22 mouse cellular contexts compared by ENCODE assay signal in genomic region chr2:165098861-165099260, GRCm38 (mm10). TPM values are rescaled to one million over a fixed set of nuclear protein-coding genes. Genes with fewer than 3 reads are reported as not detected.
DNase-seq lines count a peak whose midpoint lies in the region; ATAC-seq lines count a peak whose summit lies in the region.
"Had no signal": no experiment of that assay in that cellular context is flagged by ENCODE, and none has a peak within 500 bp of the region (broad histone marks: within the 10 kb centered on the region; RNA-seq: fewer than 3 reads in every experiment).

No protein-coding gene starts in this region.

- H3K4me1 ChIP-seq in kidney, embryonic 16.5 days (ENCODE audit: insufficient read depth, low read length) = no peaks in the 10 kb centered on the region

- H3K9me3 ChIP-seq in kidney, embryonic 16.5 days (ENCODE audit: low read length) = no peaks in the 10 kb centered on the region
- H3K9me3 ChIP-seq: embryonic facial prominence, embryonic 13.5 days; forebrain, embryonic 12.5 days; hindbrain, embryonic 12.5 days had no signal

- no peak overlapping the region for H3K27ac ChIP-seq in kidney, embryonic 16.5 days (ENCODE audit: low read length)
- H3K27ac ChIP-seq: embryonic facial prominence, embryonic 13.5 days; forebrain, embryonic 12.5 days; hindbrain, embryonic 12.5 days had no signal

- H3K4me3 ChIP-seq in kidney, embryonic 16.5 days (ENCODE audit: low read length) = no peak overlapping the region
- H3K4me3 ChIP-seq: embryonic facial prominence, embryonic 13.5 days; forebrain, embryonic 12.5 days; hindbrain, embryonic 12.5 days had no signal

- no peak overlapping the region for H3K9ac ChIP-seq in kidney, embryonic 16.5 days (replicated peaks; ENCODE audit: low read length)
- H3K9ac ChIP-seq: embryonic facial prominence, embryonic 13.5 days; forebrain, embryonic 12.5 days; hindbrain, embryonic 12.5 days had no signal

- no peak overlapping the region for H3K4me2 ChIP-seq in kidney, embryonic 16.5 days (replicated peaks; ENCODE audit: low read depth, low read length)
- H3K4me2 ChIP-seq: embryonic facial prominence, embryonic 13.5 days; forebrain, embryonic 12.5 days; hindbrain, embryonic 12.5 days had no signal

- H3K27me3 ChIP-seq in kidney, embryonic 16.5 days (ENCODE audit: insufficient read depth, low read length) = peaks cover 39% of the 10 kb centered on the region

- 84% methylated on average over 3 of the region's 3 CpGs for WGBS in kidney, embryonic 16.5 days

- H3K36me3 ChIP-seq in kidney, embryonic 16.5 days (ENCODE audit: insufficient read depth, low read length) = no peaks in the 10 kb centered on the region
- H3K36me3 ChIP-seq: embryonic facial prominence, embryonic 13.5 days; forebrain, embryonic 12.5 days; hindbrain, embryonic 12.5 days had no signal

- intact Hi-C loops in heart, postnatal 25 days (cut with DNase I) = no loop called here

- peak; percentile 26 to 32 for DNase-seq in heart, adult 18-20 months
- no peak for DNase-seq in heart, postnatal 25 days (ENCODE audit: low spot score)
- DNase-seq in kidney, adult 18-20 months = peak; percentile 34
- DNase-seq in kidney, postnatal 25 days = peak; percentile 56 to 72
- DNase-seq in kidney, postnatal 14 days = no peak
- DNase-seq in kidney, postnatal 36 days = peak; percentile 48 to 49
- DNase-seq in right cerebral cortex, postnatal 10 days (ENCODE audit: low spot score in 2 of 2) = no peak
- DNase-seq: adrenal gland, adult 2 months; adrenal gland, postnatal 25 days; gastrocnemius, postnatal 10 days had no signal

- no peak for ATAC-seq in kidney, embryonic 16.5 days (ENCODE audit: low FRiP score, low TSS enrichment)
- ATAC-seq: forebrain, embryonic 16.5 days; hindbrain, embryonic 16.5 days; inflammation-experienced regulatory T-cells, adult 6 months had no signal

RNA-seq across cellular contexts. Expression of gene 1700025C18Rik, which starts 8.3 kb away (rescaled TPM):
- not detected for total RNA-seq in heart, adult 18-20 months (2021)
- total RNA-seq in heart, postnatal 25 days (2021) = not detected
- not detected in 2 replicates for polyA plus RNA-seq in kidney, embryonic 16.5 days (2015; fragmentation: Nextera tagmentation; extraction: Ambion mirVana)
- total RNA-seq: adrenal gland, adult 2 months; adrenal gland, postnatal 25 days; ES-E14; gastrocnemius, postnatal 10 days; heart, postnatal 36 days had no signal
- polyA plus RNA-seq: adrenal gland, adult 2 months; embryonic facial prominence, embryonic 13.5 days; forebrain, embryonic 12.5 days; forebrain, embryonic 16.5 days; frontal cortex, adult 2 months; gonadal fat pad, adult 2 months; heart, embryonic 14.5 days; hindbrain, embryonic 12.5 days; hindbrain, embryonic 16.5 days; inflammation-experienced regulatory T-cells, adult 6 months had no signal

RNA-seq across cellular contexts. Expression of gene Cd40, which starts 43.4 kb away (rescaled TPM):
- total RNA-seq in heart, adult 18-20 months (2021) = 1 to 10 TPM; 1.6 to 2.3 TPM
- total RNA-seq in heart, postnatal 25 days (2021) = 1 to 10 TPM; 1.9 to 3.6 TPM
- polyA plus RNA-seq in kidney, embryonic 16.5 days (2015; fragmentation: Nextera tagmentation; extraction: Ambion mirVana) = 9.3 and 12.5 TPM in 2 replicates

Comparison
In these comparisons a context has a peak if more than half of its experiments do, and no peak if none do; other contexts are left out.
1. DNase-seq: peak in heart, adult 18-20 months (2 of 2), kidney, adult 18-20 months (single experiment), kidney, postnatal 25 days (2 of 2) and kidney, postnatal 36 days (2 of 2); none in heart, postnatal 25 days (single experiment), kidney, postnatal 14 days (single experiment) and right cerebral cortex, postnatal 10 days (0 of 2).